Mouse (Mus musculus): ENCODE results near the gene Map2k4. TPM values are rescaled to one million over a fixed set of nuclear protein-coding genes. Genes with fewer than 3 reads are reported as not detected.

The Map2k4 gene
- total and polyA plus RNA-seq, 2 experiments from 2014 or later, result 123 to 175 TPM

DNA sequence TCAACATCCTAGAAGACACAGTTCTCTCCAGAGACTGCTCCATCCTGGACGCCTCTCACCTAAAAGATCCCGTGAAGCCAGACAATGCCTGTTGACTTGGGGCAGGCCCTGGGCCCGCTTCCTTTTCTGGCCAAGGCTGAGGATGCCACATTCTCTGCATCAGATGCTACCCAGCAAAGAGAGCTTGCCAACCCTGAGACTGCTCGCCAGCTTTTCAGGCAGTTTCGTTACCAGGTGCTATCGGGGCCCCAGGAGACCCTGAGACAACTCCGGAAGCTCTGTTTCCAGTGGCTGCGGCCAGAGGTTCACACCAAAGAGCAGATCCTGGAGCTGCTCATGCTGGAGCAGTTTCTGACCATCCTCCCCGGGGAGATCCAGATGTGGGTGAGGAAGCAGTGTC lies 26.3 kb upstream of the Map2k4 start:
- H3K9ac ChIP-seq (replicated peaks; ENCODE audit: low read length, poor library complexity, severe bottlenecking), result no peak overlapping the region
- H3K27me3 ChIP-seq (ENCODE audit: insufficient read depth, low read length), result no peaks in the 10 kb centered on the region
- ATAC-seq (ENCODE audit: low FRiP score) (no peak), DNase-seq (ENCODE audit: low spot score) (peak; percentile 3)
- no peak overlapping the region for H3K27ac ChIP-seq (ENCODE audit: low read depth, low read length)
- H3K9me3 ChIP-seq (ENCODE audit: low read length), result no peaks in the 10 kb centered on the region
- 89% methylated on average over 9 of the region's 9 CpGs for WGBS
- H3K4me3 ChIP-seq (ENCODE audit: low read depth, low read length), result no peak overlapping the region
- H3K36me3 ChIP-seq (ENCODE audit: insufficient read depth, low read length), result peaks cover 23% of the 10 kb centered on the region
- H3K4me1 ChIP-seq (ENCODE audit: insufficient read depth, low read length), result no peaks in the 10 kb centered on the region
- no peak overlapping the region for H3K4me2 ChIP-seq (ENCODE audit: low read depth, low read length, poor library complexity, severe bottlenecking)
- TF ChIP-seq CTCF (IDR thresholded peaks at IDR 0.05), result no peak

DNA sequence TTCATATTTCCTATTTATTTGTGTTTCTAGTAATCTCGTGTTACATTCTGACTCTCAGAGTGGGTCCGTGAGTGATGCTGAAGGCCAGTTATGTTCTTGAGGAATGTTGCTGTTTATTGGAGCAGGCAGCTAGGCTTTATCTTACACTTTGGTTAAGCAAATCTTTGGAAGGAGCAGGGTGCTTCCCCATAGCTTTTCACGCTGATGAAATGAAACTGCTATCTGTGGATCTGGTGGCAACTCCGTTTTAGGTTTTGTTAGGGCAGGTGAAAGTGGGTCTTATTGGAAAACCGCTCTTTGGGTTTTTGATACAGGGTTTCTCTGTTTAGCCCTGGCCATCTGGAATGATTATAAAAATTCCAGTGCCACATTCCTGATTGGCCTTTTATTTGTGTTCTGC lies 24.0 kb upstream of the Map2k4 start:
- whole genome bisulfite sequencing, result 25% methylated on average over 5 of the region's 5 CpGs
- ATAC-seq (ENCODE audit: low FRiP score) (no peak), DNase-seq (ENCODE audit: low spot score) (no peak)
- TF ChIP-seq CTCF (IDR thresholded peaks at IDR 0.05), result no peak
- Histone ChIP-seq H3K4me2 (ENCODE audit: low read depth, low read length, poor library complexity, severe bottlenecking) (no peak overlapping the region), H3K27ac (ENCODE audit: low read depth, low read length) (no peak overlapping the region), H3K27me3 (ENCODE audit: insufficient read depth, low read length) (no peaks in the 10 kb centered on the region), H3K36me3 (ENCODE audit: insufficient read depth, low read length) (peaks cover 23% of the 10 kb centered on the region), H3K9me3 (ENCODE audit: low read length) (no peaks in the 10 kb centered on the region), H3K4me1 (ENCODE audit: insufficient read depth, low read length) (no peaks in the 10 kb centered on the region), H3K9ac (replicated peaks; ENCODE audit: low read length, poor library complexity, severe bottlenecking) (no peak overlapping the region), H3K4me3 (ENCODE audit: low read depth, low read length) (no peak overlapping the region)

DNA sequence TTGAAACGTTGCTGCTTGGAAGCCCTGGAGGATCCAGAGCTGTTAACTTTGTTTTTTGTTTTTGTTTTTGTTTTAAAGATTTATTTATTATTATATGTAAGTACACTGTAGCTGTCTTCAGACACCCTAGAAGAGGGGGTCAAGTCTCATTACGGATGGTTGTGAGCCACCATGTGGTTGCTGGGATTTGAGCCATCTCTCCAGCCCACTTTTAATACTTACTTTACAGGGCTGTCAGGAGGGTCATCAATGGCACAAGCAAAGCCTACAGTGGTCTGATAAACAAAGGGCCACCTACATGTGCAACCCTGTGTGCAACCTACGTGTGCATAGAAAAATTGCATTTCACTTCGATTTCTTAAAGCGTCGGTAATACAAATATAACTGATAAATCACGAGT lies 19.5 kb upstream of the Map2k4 start:
- Histone ChIP-seq H3K4me3 (ENCODE audit: low read depth, low read length) (peak overlapping the region; percentile 83), H3K9ac (replicated peaks; ENCODE audit: low read length, poor library complexity, severe bottlenecking) (peak overlapping the region; percentile 69), H3K4me2 (ENCODE audit: low read depth, low read length, poor library complexity, severe bottlenecking) (peak overlapping the region; percentile 89), H3K36me3 (ENCODE audit: insufficient read depth, low read length) (no peaks in the 10 kb centered on the region), H3K27me3 (ENCODE audit: insufficient read depth, low read length) (no peaks in the 10 kb centered on the region), H3K27ac (ENCODE audit: low read depth, low read length) (0 out of 2 replicates have a peak overlapping the region, but pooled peaks have one; percentile 77), H3K9me3 (ENCODE audit: low read length) (no peaks in the 10 kb centered on the region), H3K4me1 (ENCODE audit: insufficient read depth, low read length) (no peaks in the 10 kb centered on the region)
- 46% methylated on average over 7 of the region's 7 CpGs for WGBS
- ATAC-seq (ENCODE audit: low FRiP score) (no peak), DNase-seq (ENCODE audit: low spot score) (no peak)
- TF ChIP-seq CTCF (IDR thresholded peaks at IDR 0.05), result no peak

DNA sequence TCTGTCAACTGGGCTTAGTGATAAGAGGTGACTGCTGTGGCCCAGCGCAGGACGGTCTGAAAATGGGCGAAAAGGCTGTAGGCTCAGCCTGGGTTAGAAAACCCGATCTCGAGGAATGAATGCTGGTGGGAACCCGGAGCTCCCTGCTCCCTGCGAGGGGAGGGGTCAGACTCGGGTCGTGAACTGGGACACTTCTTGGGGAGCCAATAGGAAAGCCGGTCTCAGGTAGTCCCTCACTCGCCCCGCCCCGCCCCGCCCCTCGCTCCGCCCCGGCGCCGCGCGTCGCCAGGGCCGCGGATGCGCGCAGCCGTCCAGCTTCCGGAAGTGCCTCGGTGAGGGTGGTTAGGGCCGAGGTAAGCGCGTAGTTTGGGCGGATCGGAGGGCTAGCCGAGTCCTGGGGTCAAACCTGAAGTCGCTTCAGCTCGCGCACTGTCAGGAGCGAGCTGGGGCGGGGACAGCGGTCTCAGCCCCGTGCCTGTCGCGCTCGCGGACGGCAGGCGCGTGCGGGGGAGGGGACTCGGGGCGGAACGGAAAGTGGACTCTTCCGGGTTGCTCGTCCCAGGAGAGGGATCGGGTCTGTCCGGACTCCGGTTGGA lies 18.9 kb upstream of the Map2k4 start, which contains the start of gene Zkscan6:
TSS of gene Zkscan6 (plus strand) at position 267 of the 596 bp plus-strand sequence.
- WGBS, result under 1% methylated on average over 52 of the region's 58 CpGs
- DNase-seq (ENCODE audit: low spot score), result peak; percentile 92
- Histone ChIP-seq H3K4me3 (ENCODE audit: low read depth, low read length) (peak within 1 kb of the TSS; percentile 83), H3K27ac (ENCODE audit: low read depth, low read length) (peak within 1 kb of the TSS; percentile 77), H3K4me1 (ENCODE audit: insufficient read depth, low read length) (no peaks in the 10 kb centered on the region), H3K27me3 (ENCODE audit: insufficient read depth, low read length) (no peaks in the 10 kb centered on the region), H3K4me2 (ENCODE audit: low read depth, low read length, poor library complexity, severe bottlenecking) (peak within 1 kb of the TSS; percentile 89), H3K9me3 (ENCODE audit: low read length) (no peaks in the 10 kb centered on the region), H3K9ac (replicated peaks; ENCODE audit: low read length, poor library complexity, severe bottlenecking) (peak within 1 kb of the TSS; percentile 69), H3K36me3 (ENCODE audit: insufficient read depth, low read length) (no peaks in the 10 kb centered on the region)
- ATAC-seq (ENCODE audit: low FRiP score), result peak; percentile 96
- no peak for TF ChIP-seq CTCF (IDR thresholded peaks at IDR 0.05)

DNA sequence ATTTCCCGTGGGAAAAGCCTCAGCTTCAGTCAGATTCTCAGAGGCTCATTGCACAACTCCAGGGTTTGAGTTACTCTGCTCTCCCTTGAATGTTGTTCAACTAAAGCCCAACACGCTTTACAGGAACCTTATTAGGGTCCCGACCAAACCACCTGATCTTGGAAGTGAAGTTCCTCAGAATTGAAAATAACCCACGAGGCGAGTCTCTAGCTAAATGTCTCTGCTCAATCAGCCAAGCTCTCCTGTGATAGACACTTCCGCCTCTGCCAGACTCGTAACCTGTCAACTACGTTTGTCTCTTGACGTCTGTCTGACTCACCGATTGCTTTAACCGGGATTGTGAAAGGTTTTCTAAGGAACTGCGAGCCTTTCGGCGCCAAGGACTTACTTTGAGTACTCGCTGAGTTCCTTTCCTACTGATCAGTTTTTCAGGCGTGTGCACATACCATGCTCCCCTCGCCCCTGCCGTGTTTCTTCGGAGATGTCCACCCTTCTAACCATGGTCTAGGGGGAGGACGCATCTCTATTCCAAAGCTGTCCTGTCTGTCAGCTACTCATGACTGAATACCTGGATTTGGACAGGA lies 18.3 kb upstream of the Map2k4 start:
- peak; percentile 26 for DNase-seq (ENCODE audit: low spot score)
- 1% methylated on average over 20 of the region's 20 CpGs for WGBS
- H3K36me3 ChIP-seq (ENCODE audit: insufficient read depth, low read length), result no peaks in the 10 kb centered on the region
- peak; percentile 53; the same call in 1 of the 2 replicates for ATAC-seq (ENCODE audit: low FRiP score)
- no peak for TF ChIP-seq CTCF (IDR thresholded peaks at IDR 0.05)
- peak overlapping the region; percentile 69; the same call in 1 of the 2 replicates for H3K9ac ChIP-seq (replicated peaks; ENCODE audit: low read length, poor library complexity, severe bottlenecking)
- H3K4me1 ChIP-seq (ENCODE audit: insufficient read depth, low read length), result no peaks in the 10 kb centered on the region
- peak overlapping the region; percentile 89 for H3K4me2 ChIP-seq (ENCODE audit: low read depth, low read length, poor library complexity, severe bottlenecking)
- no peak overlapping the region for H3K27ac ChIP-seq (ENCODE audit: low read depth, low read length)
- H3K4me3 ChIP-seq (ENCODE audit: low read depth, low read length), result peak overlapping the region; percentile 83
- H3K27me3 ChIP-seq (ENCODE audit: insufficient read depth, low read length), result no peaks in the 10 kb centered on the region
- no peaks in the 10 kb centered on the region for H3K9me3 ChIP-seq (ENCODE audit: low read length)

DNA sequence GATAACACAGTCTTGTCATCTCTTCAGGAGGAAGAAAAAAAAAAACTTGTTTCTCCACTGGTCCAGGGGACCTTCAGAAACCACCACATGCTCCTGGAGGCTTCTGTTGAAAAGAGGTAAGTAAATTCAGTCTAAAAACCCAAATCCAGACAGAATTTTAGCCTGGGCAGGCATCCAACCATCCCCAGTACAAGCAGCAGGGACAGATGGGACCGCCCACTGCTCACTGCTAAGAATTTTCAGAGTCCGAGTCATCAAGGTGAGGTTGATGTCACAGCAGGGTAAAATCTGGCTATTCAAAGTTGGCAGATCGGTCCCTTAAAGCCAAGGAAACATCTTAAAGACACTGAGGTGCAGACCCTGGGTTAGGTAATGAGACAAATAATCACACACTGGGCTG lies 13.8 kb upstream of the Map2k4 start:
- 64% methylated on average over 3 of the region's 3 CpGs for WGBS

More for the DNA sequence above, 13.8 kb upstream of the Map2k4 start:
- no peak for TF ChIP-seq CTCF (IDR thresholded peaks at IDR 0.05)
- H3K36me3 ChIP-seq (ENCODE audit: insufficient read depth, low read length), result no peaks in the 10 kb centered on the region
- ATAC-seq (ENCODE audit: low FRiP score) (no peak), DNase-seq (ENCODE audit: low spot score) (peak; percentile 27)
- H3K9ac ChIP-seq (replicated peaks; ENCODE audit: low read length, poor library complexity, severe bottlenecking), result no peak overlapping the region
- H3K27ac ChIP-seq (ENCODE audit: low read depth, low read length), result no peak overlapping the region
- no peak overlapping the region for H3K4me3 ChIP-seq (ENCODE audit: low read depth, low read length)
- no peaks in the 10 kb centered on the region for H3K9me3 ChIP-seq (ENCODE audit: low read length)
- H3K27me3 ChIP-seq (ENCODE audit: insufficient read depth, low read length), result no peaks in the 10 kb centered on the region
- H3K4me1 ChIP-seq (ENCODE audit: insufficient read depth, low read length), result no peaks in the 10 kb centered on the region
- no peak overlapping the region for H3K4me2 ChIP-seq (ENCODE audit: low read depth, low read length, poor library complexity, severe bottlenecking)

Data from midbrain, postnatal 0 days (tissue).